Mouse (Mus musculus) hindbrain, embryonic 10.5 days (tissue): ENCODE results near the gene Spats2. TPM values are rescaled to one million over a fixed set of nuclear protein-coding genes. Genes with fewer than 3 reads are reported as not detected.
A peak's percentile ranks its signal among the peaks of the same experiment; 100 is the strongest.
"Not testable (repeated sequence)": the region's sequence is repeated elsewhere in the genome, so short reads cannot be mapped to it uniquely, and the experiment has no call there.

Experiments
- DNase-seq: peaks from one replicate; pipeline ENCODE4 v3.0.0-alpha.2; 2017; ENCODE audit warnings: low spot score
- H3K27ac ChIP-seq: fragments of 300-500 bp; sonication (generic); 2 replicates; pipeline ENCODE4 v1.5.1; 2016; ENCODE audit warnings: mild to moderate bottlenecking, moderate library complexity
- H3K27me3 ChIP-seq: fragments of 300-500 bp; sonication (generic); 2 replicates; pipeline ENCODE4 v1.6.1; 2016; ENCODE audit warnings: mild to moderate bottlenecking; ENCODE audit not compliant: poor library complexity, insufficient read depth, severe bottlenecking
- H3K36me3 ChIP-seq: fragments of 300-500 bp; sonication (generic); 2 replicates; pipeline ENCODE4 v1.6.1; 2016; ENCODE audit warnings: mild to moderate bottlenecking, moderate library complexity
- H3K4me1 ChIP-seq: fragments of 300-500 bp; sonication (generic); replicated peaks from 2 replicates; pipeline ENCODE4 v1.6.1; 2016; ENCODE audit warnings: mild to moderate bottlenecking
- H3K4me3 ChIP-seq: fragments of 300-500 bp; sonication (generic); 2 replicates; pipeline ENCODE4 v1.5.1; 2016; ENCODE audit warnings: mild to moderate bottlenecking, moderate library complexity
- H3K9me3 ChIP-seq: fragments of 300-500 bp; sonication (generic); 2 replicates; pipeline ENCODE4 v1.6.1; 2016; ENCODE audit warnings: mild to moderate bottlenecking, moderate library complexity
- WGBS: fragments of 180-500 bp; shearing (Covaris S2); methylation state at CpG from one replicate; pipeline ENCODE4 v1.1.7; 2016; 5-methylcytosine and 5-hydroxymethylcytosine counted together
- polyA plus RNA-seq: library from polyadenylated mRNA; unstranded; fragments of >200 nt; fragmentation: Nextera tagmentation; extraction: Ambion mirVana; gene quantifications from 2 replicates; pipeline ENCODE4 v1.2.1, GENCODE M21; 2016

Spats2 gene
- polyA plus RNA-seq, 1 experiment from 2014 or later: 58.4 TPM

DNA sequence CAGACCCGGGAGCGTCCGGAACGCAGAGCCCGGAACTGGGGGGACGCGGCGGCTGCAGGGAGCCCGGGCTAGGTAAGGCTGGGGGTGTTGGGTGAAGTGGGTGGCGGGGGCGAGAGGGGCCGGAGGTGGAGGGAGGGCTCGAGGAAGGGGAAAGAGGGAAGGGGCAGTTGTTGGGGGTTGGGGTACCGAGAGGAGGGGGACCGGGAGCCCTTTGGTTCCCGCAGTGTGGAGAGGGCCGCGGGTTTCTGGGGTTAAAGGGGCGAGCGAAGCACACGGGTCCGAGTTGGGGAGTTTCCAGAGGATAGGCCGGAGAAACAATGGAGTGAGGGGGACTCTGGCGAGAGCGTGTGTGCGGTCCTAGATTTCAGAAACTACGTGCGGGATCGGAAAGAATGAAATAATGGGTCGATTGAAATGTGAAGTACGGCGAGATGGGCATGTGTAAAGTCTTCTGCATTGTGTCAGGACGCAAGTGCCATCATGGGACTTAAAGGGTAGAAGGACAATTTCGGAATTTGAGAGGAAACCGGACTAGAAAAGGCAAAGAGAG, 1.2 kb downstream of the Spats2 start:
- peaks cover 38% of the 10 kb centered on the region for H3K4me1 ChIP-seq
- no peaks in the 10 kb centered on the region for H3K9me3 ChIP-seq
- H3K27me3 ChIP-seq: no peaks in the 10 kb centered on the region
- peaks cover 18% of the 10 kb centered on the region; the same call in 1 of the 2 replicates for H3K36me3 ChIP-seq
- WGBS: under 1% methylated on average over 35 of the region's 35 CpGs
- peak overlapping the region; percentile 86 for H3K4me3 ChIP-seq
- no peak for DNase-seq
- peak overlapping the region; percentile 99 for H3K27ac ChIP-seq

DNA sequence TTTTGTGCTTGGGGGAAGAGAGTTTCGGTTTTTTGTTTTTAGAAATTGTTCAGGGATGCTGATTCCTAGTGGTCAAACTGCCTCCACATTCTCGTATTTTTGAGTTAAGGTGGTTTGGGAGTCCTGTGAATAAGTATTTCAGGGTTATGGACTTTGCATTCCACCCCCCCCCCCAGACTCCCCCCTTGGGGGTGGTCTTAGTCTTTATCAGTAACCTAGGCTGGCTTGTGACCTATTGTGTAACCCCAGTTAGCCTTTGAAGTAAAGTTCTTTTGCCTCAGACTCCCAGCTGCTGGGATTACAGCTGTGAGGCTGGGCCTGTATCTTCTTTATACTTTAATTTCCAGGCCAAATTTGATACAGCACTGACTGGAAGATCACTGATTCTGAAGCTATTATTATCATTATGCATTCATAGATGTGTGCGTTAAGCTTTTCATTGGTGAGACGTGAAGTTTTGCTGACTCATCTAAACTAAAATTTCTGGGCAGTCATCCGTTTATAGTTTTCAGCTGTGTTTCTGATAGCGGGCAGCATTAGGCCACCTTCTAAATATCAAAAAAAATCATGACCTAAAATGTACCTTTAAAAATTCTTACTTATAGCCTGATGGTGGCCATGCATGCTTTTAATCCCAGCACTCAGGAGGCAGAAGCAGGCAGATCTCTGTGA, 2.3 kb downstream of the Spats2 start:
- H3K4me1 ChIP-seq: peaks cover 38% of the 10 kb centered on the region
- peaks cover 27% of the 10 kb centered on the region; the same call in 1 of the 2 replicates for H3K36me3 ChIP-seq
- DNase-seq: no peak
- H3K27ac ChIP-seq: peak overlapping the region; percentile 99; the same call in 1 of the 2 replicates
- WGBS: 69% methylated on average over 6 of the region's 6 CpGs
- no peaks in the 10 kb centered on the region for H3K9me3 ChIP-seq
- peak overlapping the region; percentile 86 for H3K4me3 ChIP-seq
- H3K27me3 ChIP-seq: no peaks in the 10 kb centered on the region

DNA sequence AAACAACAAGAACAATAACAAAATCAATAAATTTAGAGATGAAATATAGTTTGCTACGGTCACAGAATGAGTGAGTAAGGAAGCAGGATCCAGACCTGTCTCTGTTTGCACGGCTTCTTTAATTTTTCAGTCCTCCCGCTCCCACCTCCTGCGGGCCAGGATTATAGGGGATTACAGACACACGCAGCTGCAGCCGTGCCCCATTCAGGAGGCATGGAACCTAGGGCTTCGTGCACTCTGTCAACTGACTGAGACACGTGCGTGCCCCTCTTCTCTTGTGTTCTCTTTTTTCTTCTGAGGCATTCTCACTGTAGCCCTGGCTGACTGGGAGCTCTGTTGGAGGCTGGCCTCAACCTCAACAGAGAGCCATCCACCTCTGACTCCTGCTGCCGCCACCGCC, 3.7 kb downstream of the Spats2 start:
- H3K27ac ChIP-seq: peak overlapping the region; percentile 73
- H3K27me3 ChIP-seq: no peaks in the 10 kb centered on the region
- peak overlapping the region; percentile 16; the same call in 1 of the 2 replicates for H3K4me3 ChIP-seq
- peaks cover 42% of the 10 kb centered on the region for H3K36me3 ChIP-seq
- DNase-seq: no peak
- H3K4me1 ChIP-seq: peaks cover 38% of the 10 kb centered on the region
- 65% methylated on average over 11 of the region's 11 CpGs for WGBS
- no peaks in the 10 kb centered on the region for H3K9me3 ChIP-seq

DNA sequence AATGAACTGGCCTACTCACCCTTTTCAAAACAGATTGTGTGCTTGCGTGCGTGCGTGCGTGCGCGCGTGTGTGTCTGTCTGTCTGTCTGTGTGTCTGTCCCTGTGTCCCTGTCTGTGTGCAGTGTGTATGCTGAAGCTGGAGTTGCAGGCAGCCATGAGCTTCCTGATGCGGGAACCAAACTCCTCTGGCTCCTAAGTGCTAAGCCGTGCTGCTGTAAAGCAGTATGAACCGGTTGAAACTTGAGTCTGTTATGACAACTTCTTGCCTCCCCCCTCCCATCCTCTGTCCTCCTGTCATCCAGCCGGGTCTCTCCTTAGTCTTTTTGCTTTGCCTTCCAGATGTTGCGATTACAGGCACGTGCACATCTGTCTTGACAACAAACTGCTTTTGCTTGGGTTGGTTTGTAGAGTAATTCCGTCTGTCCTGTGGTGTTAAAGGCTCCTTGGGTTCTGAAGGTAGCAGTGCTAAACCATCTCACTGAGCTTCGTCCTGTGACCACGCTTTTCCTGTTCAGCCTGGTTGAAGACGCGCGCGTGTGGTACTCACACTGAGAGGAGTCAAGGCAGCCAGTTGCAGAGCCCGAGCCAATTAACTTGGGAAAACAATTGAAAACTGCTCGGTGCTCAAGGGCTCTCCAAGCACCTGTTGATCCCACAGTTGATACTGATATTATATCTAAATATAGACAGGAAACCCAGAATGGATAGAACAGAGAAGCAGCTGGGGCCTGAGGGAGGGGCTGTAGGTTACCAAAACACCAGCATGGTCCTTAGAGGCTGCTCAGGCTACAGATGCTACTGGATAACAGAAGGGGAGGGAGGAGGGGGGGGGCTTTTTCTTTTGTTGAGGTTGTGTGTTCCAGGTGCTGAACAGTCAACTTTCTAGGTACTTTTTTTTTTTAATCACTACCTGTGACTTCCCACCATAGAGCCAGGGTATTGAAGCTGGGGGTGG, 4.5 kb downstream of the Spats2 start:
- Histone ChIP-seq H3K36me3 (peaks cover 46% of the 10 kb centered on the region), H3K4me1 (peaks cover 38% of the 10 kb centered on the region), H3K27ac (peak overlapping the region; percentile 73), H3K4me3 (peak overlapping the region; percentile 16; the same call in 1 of the 2 replicates), H3K9me3 (no peaks in the 10 kb centered on the region), H3K27me3 (no peaks in the 10 kb centered on the region)
- DNase-seq: peak; percentile 17
- WGBS: 71% methylated on average over 22 of the region's 22 CpGs

DNA sequence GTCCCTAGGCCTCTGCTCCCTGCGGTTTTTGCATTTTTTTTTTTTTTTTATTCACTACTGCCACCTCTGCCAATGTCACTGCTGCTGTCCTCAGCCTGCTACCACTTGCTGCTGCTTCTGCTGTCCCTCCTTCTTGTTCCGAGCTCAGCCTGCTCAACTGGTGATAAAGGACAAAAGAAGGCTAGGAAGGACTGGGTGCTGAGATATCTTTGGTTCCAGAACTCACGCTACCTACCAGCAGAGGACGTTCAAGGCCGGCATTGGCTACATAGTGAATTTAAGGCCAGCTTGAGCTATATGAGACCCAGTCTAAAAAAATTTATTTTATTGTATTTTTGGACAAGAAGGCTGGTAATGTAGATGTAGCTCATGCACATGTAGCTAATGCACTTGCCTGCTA, 12.7 kb downstream of the Spats2 start:
- DNase-seq: no peak
- Histone ChIP-seq H3K36me3 (peaks cover 59% of the 10 kb centered on the region), H3K9me3 (peaks cover 12% of the 10 kb centered on the region), H3K4me1 (peaks cover 16% of the 10 kb centered on the region), H3K27me3 (no peaks in the 10 kb centered on the region), H3K4me3 (no peak overlapping the region), H3K27ac (no peak overlapping the region)
- WGBS: 87% methylated on average over 5 of the region's 5 CpGs

DNA sequence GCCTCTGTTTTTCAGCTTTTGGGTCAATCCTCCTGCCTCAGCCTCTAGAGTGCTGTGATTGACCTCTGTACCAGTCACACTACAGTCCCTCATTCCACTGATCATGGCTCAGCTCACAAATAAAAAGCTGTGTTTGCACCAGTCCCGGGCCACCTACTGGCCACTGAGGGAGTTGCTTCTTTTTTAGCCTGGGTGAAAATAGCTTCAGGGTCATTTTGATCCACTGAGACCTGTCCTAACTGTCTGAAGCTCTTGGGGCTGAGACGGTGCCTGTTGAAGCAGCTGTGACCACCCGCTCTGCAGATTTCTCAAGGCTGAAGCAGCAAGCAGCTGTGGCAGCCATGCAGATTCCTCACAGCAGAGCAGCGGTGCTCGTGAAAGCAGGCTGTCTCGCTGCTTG, 14.0 kb downstream of the Spats2 start:
- peak; percentile 68 for DNase-seq
- Histone ChIP-seq H3K4me1 (peaks cover 16% of the 10 kb centered on the region), H3K4me3 (no peak overlapping the region), H3K27me3 (no peaks in the 10 kb centered on the region), H3K36me3 (peaks cover 52% of the 10 kb centered on the region), H3K9me3 (peaks cover 12% of the 10 kb centered on the region), H3K27ac (0 out of 2 replicates have a peak overlapping the region, but pooled peaks have one; percentile 0)
- WGBS: 64% methylated on average over 6 of the region's 6 CpGs

DNA sequence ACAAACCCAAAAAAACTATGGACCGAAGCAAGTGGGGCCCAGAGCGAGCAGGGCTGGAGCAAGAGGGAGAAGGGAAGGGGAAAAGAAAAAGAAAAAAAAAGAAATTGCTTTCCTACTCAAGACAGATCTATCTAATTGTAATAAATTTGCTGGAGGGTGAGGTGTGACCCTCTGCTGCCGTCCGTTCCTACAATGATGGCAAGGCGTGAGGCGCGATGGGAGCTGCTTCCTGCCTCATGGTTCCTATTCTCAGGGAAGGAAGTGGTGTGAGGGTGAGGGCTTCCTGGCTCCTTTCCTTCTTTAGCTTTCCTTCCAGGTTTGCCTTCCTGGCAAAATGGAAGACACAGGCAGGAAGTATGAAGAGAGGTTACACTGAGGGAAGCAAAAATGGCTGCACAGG, 24.8 kb downstream of the Spats2 start:
- H3K9me3 ChIP-seq: no peaks in the 10 kb centered on the region
- 92% methylated on average over 7 of the region's 7 CpGs for WGBS
- no peak overlapping the region for H3K27ac ChIP-seq
- no peaks in the 10 kb centered on the region for H3K27me3 ChIP-seq
- H3K4me1 ChIP-seq: 0 out of 2 replicates have a peak, but pooled peaks cover 5% of the 10 kb centered on the region
- no peak overlapping the region for H3K4me3 ChIP-seq
- DNase-seq: no peak
- H3K36me3 ChIP-seq: peaks cover 92% of the 10 kb centered on the region

DNA sequence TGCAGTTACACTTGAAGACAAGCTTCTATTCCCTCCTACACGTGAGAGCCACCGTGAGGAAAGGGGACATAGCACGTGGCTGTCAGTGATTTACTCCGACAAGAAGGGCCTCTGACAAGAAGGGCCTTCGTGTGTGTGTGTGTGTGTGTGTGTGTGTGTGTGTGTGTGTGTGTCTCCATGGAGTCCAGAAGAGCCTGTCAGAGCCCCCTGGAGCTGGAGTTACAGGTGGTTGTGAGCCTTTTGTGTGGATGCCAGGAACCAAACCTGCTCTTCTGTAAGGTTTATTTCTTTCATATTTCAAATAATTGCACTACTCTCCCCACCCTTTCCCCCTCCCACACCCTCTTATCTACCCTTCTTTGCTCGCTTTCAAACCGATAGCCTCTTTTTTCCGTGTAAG, 25.6 kb downstream of the Spats2 start:
- WGBS: 92% methylated on average over 8 of the region's 8 CpGs
- H3K9me3 ChIP-seq: no peaks in the 10 kb centered on the region
- DNase-seq: no peak
- H3K27ac ChIP-seq: no peak overlapping the region
- no peak overlapping the region for H3K4me3 ChIP-seq
- H3K27me3 ChIP-seq: no peaks in the 10 kb centered on the region
- H3K4me1 ChIP-seq: 0 out of 2 replicates have a peak, but pooled peaks cover 5% of the 10 kb centered on the region
- H3K36me3 ChIP-seq: peaks cover 84% of the 10 kb centered on the region

DNA sequence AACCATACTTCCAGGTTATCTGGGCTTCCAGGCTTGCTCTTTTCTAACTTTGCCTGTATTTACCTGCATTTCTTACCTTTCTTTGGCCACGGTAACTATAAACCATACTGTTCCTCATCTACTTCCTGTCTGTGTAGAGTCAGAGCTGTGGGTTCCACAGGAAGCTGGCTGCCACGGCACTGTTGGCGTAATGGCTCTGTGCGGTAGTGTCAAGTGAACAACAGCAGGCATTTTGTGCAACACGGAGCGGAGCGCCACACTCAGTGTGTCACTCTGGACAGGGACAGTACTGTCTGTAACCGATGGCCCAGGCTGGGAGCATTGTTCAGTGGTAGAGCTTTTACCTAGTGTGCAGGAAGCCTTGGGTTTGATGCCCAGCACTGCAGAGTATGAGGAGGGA, 27.8 kb downstream of the Spats2 start:
- Histone ChIP-seq H3K27ac (no peak overlapping the region), H3K36me3 (peaks cover 64% of the 10 kb centered on the region), H3K4me3 (no peak overlapping the region), H3K9me3 (no peaks in the 10 kb centered on the region), H3K27me3 (no peaks in the 10 kb centered on the region), H3K4me1 (0 out of 2 replicates have a peak, but pooled peaks cover 5% of the 10 kb centered on the region)
- no peak for DNase-seq
- 96% methylated on average over 8 of the region's 8 CpGs for WGBS

DNA sequence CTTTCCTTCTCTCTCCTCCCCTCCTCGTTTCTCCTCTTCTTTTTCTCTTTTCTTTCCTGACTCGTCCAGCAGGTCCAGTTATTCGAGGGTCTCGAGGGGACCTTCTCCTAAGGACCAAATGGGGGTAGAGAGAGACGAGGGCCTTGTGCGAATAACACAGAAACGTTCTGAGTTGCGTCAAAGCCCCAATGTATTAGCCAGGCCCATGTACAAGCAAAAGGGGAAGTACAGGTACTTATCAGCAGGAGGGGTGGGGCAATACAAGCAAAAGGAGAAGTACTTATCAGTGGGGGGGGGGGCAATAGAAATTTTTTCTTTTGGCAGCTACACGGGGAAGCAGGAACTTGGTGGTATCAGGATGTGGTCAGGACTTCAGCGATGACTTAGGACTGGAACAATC, 28.8 kb downstream of the Spats2 start:
- H3K27ac ChIP-seq, H3K4me1 ChIP-seq, H3K4me3 ChIP-seq, DNase-seq, H3K27me3 ChIP-seq, H3K9me3 ChIP-seq: not testable (repeated sequence)
- WGBS: 88% methylated on average over 10 of the region's 10 CpGs
- peaks cover 53% of the 10 kb centered on the region for H3K36me3 ChIP-seq

DNA sequence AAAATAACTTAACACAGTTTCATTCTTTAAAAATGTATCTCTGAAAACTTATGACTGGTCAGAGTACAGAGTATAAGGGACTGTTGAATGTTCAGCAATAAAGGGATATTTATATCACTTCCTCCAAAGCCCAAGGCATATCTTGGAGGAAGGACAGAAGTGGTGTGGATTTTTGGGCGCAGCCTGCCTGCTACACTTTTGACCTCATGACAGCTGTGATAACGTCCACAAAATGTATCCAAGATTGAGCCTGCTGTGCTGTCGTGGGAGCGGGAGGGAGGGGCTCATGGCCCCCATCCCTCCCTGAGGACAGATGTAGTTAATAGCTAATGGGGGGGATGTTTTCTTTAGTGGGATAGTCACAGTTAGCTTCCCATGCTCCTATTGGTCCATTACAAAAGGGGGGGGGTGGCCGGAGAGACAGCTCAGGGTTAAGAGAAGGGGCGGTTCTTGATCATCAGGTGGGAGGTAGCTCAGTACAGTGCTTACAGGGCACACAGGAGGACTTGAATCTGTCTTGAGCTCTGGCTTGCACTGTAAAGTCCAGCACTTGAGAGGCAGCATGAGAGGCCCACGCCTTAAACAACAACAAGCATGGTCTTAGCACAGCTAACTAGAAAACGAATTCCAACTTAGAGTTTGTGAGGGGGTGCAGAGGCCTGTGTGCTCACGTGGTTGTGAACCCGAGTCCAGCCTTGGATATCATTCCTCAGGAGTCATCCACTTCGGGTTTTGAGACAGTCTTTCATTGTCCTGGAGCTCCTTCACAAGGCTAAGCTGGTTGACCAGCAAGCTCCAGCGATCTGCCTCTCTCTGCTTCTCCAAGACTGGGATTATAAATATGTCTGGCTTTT, 38.0 kb downstream of the Spats2 start:
- Histone ChIP-seq H3K9me3 (no peaks in the 10 kb centered on the region), H3K27ac (no peak overlapping the region), H3K4me1 (no peaks in the 10 kb centered on the region), H3K36me3 (peaks cover 69% of the 10 kb centered on the region), H3K4me3 (no peak overlapping the region), H3K27me3 (no peaks in the 10 kb centered on the region)
- 82% methylated on average over 12 of the region's 12 CpGs for WGBS
- DNase-seq: no peak

DNA sequence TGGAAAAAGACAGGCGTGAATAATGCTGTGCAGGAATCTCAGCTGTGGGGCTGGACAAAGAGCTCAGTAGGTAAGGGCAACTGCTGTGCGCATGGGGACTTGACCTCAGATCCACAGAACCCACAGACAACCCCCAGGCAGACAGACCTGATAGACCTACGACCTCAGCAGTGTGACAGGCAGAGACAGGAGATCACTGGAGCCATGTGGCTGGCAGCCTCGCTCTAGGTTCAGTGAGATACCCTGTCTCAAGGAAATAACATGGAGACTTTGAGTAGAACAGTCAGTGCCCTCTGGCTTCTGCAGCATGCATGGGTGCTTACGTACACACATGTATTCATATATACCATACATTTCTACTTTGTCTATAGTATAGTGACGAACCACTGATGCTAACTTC, 46.4 kb downstream of the Spats2 start:
- peaks cover 3% of the 10 kb centered on the region; the same call in 1 of the 2 replicates for H3K9me3 ChIP-seq
- WGBS: 92% methylated on average over 6 of the region's 6 CpGs
- no peaks in the 10 kb centered on the region for H3K4me1 ChIP-seq
- H3K36me3 ChIP-seq: peaks cover 77% of the 10 kb centered on the region
- H3K4me3 ChIP-seq: no peak overlapping the region
- no peak for DNase-seq
- no peak overlapping the region for H3K27ac ChIP-seq
- H3K27me3 ChIP-seq: no peaks in the 10 kb centered on the region
